Mouse (Mus musculus) bone marrow macrophage, adult 2 months (primary cell): ENCODE data around the gene Eaf2.

Experiments
- CTCF ChIP-seq: IDR thresholded peaks from 2 replicates; pipeline ENCODE4 v1.5.1; 2012; ENCODE audit warnings: low read depth, mild to moderate bottlenecking, low read length, moderate library complexity
- POLR2A ChIP-seq: IDR thresholded peaks from 2 replicates; pipeline ENCODE4 v1.6.1; 2012; ENCODE audit warnings: mild to moderate bottlenecking, low read depth, low read length, borderline replicate concordance

DNA sequence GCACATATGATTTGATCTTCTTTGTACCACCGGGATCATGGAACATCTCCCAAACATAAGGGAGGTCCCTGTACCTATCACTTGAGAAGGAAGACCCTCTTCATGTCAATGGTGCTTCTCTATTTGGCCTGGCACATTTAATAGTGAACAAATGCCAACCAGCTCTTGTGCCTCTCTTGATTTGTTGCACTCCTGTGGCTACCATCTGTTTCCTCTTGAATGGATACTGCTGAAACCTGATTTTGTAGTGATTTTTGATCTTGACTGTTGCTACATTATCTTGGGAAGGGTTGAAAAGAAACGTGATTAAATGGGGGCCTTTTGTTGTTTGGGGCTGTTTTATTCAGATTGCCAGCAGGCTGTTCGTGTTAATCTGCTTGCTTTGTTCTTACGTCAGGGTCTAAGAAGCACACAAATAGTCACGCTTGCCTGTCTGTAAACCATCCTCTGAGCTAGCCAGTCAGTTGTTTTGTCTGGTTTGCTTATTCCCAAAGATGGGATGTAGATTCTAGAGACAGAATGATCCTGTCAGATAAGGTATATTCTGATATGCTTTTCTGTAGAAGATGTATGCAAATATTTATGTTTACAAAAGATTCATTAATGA, 8.0 kb upstream of the Eaf2 start:
- TF ChIP-seq CTCF (no peak), POLR2A (no peak)
